Comparison of ENCODE assay signal across 8 mouse cellular contexts in genomic region chr2:92431611-92432179, GRCm38 (mm10). TPM values are rescaled to one million over a fixed set of nuclear protein-coding genes. Genes with fewer than 3 reads are reported as not detected.
A peak's percentile ranks its signal among the peaks of the same experiment; 100 is the strongest.
DNase-seq lines count a peak whose midpoint lies in the region; ATAC-seq and TF ChIP-seq lines count a peak whose summit lies in the region.

No protein-coding gene starts in this region.

- 33% methylated on average over 11 of the region's 11 CpGs for WGBS in heart, embryonic 15.5 days
- WGBS in forebrain, postnatal 0 days = 20% methylated on average over 11 of the region's 11 CpGs
- WGBS in liver, postnatal 0 days (ENCODE audit: insufficient replicate concordance) = 52% methylated on average over 11 of the region's 11 CpGs

- no peak for TF ChIP-seq CTCF in forebrain, postnatal 0 days (IDR thresholded peaks at IDR 0.05; ENCODE audit: low read depth)
- no peak for TF ChIP-seq CTCF in liver, postnatal 0 days (IDR thresholded peaks at IDR 0.05; ENCODE audit: low read depth)

- intact Hi-C loops in heart, postnatal 25 days (cut with DNase I) = no loop called here

- H3K27me3 ChIP-seq in heart, embryonic 15.5 days = no peaks in the 10 kb centered on the region
- no peaks in the 10 kb centered on the region for H3K27me3 ChIP-seq in forebrain, postnatal 0 days (ENCODE audit: insufficient read depth, low read length)
- no peaks in the 10 kb centered on the region for H3K27me3 ChIP-seq in liver, postnatal 0 days (ENCODE audit: insufficient read depth, low read length)

- H3K4me2 ChIP-seq in heart, embryonic 15.5 days = peak overlapping the region; percentile 79
- H3K4me2 ChIP-seq in forebrain, postnatal 0 days (ENCODE audit: low read depth) = peak overlapping the region; percentile 81
- peak overlapping the region; percentile 95 for H3K4me2 ChIP-seq in liver, postnatal 0 days (ENCODE audit: low read depth, low read length)

- no peaks in the 10 kb centered on the region for H3K9me3 ChIP-seq in heart, embryonic 15.5 days (replicated peaks)
- no peaks in the 10 kb centered on the region for H3K9me3 ChIP-seq in forebrain, postnatal 0 days (ENCODE audit: low read length)
- H3K9me3 ChIP-seq in liver, postnatal 0 days (ENCODE audit: low read length) = no peaks in the 10 kb centered on the region

- no peaks in the 10 kb centered on the region for H3K36me3 ChIP-seq in heart, embryonic 15.5 days
- no peaks in the 10 kb centered on the region for H3K36me3 ChIP-seq in forebrain, postnatal 0 days (ENCODE audit: insufficient read depth)
- H3K36me3 ChIP-seq in liver, postnatal 0 days (replicated peaks; ENCODE audit: insufficient read depth, low read length) = peaks cover 3% of the 10 kb centered on the region

- TF ChIP-seq EP300 in liver, postnatal 0 days (IDR thresholded peaks at IDR 0.05; ENCODE audit: low read depth) = no peak

- H3K4me3 ChIP-seq in heart, embryonic 15.5 days = peak overlapping the region; percentile 94
- H3K4me3 ChIP-seq in forebrain, postnatal 0 days (ENCODE audit: low read depth, low read length) = peak overlapping the region; percentile 90
- peak overlapping the region; percentile 80 for H3K4me3 ChIP-seq in liver, postnatal 0 days (ENCODE audit: low read depth, low read length)

- peak overlapping the region; percentile 71 for H3K27ac ChIP-seq in heart, embryonic 15.5 days
- H3K27ac ChIP-seq in forebrain, postnatal 0 days (ENCODE audit: low read depth, low read length) = peak overlapping the region; percentile 86
- peak overlapping the region; percentile 92 for H3K27ac ChIP-seq in liver, postnatal 0 days (ENCODE audit: low read depth)

- no peak for DNase-seq in heart, postnatal 25 days (ENCODE audit: low spot score)
- DNase-seq in NIH3T3 (ENCODE audit: low read depth) = peak; percentile 44
- no peak for DNase-seq in forebrain, postnatal 0 days
- no peak for DNase-seq in liver, postnatal 0 days
- DNase-seq in thymus, postnatal 10 days (ENCODE audit: low spot score in 2 of 2) = no peak
- DNase-seq in thymus, adult 18-20 months = no peak
- no peak for DNase-seq in right cerebral cortex, adult 2 months (ENCODE audit: low spot score in 2 of 2)

- H3K4me1 ChIP-seq in heart, embryonic 15.5 days (replicated peaks) = peaks cover 66% of the 10 kb centered on the region
- H3K4me1 ChIP-seq in forebrain, postnatal 0 days (ENCODE audit: insufficient read depth) = peaks cover 40% of the 10 kb centered on the region
- peaks cover 45% of the 10 kb centered on the region for H3K4me1 ChIP-seq in liver, postnatal 0 days (ENCODE audit: insufficient read depth)

- no peak for ATAC-seq in heart, embryonic 15.5 days (replicated peaks; ENCODE audit: insufficient number of reproducible peaks, insufficient read depth, low FRiP score, low read depth)
- no peak for ATAC-seq in forebrain, postnatal 0 days
- ATAC-seq in liver, postnatal 0 days = no peak

- H3K9ac ChIP-seq in heart, embryonic 15.5 days = peak overlapping the region; percentile 37; the same call in 1 of the 2 replicates
- H3K9ac ChIP-seq in forebrain, postnatal 0 days = peak overlapping the region; percentile 88
- H3K9ac ChIP-seq in liver, postnatal 0 days (replicated peaks) = peak overlapping the region; percentile 86

RNA-seq across cellular contexts. Expression of gene Cry2, which starts 2.1 kb away (rescaled TPM):
- polyA plus RNA-seq in heart, embryonic 15.5 days (2015; fragmentation: Nextera tagmentation; extraction: Ambion mirVana) = 15.8 and 20.9 TPM in 2 replicates
- total RNA-seq in heart, postnatal 25 days (2021) = 10 to 100 TPM; 14.2 to 25.9 TPM
- total RNA-seq in forebrain, postnatal 0 days (2014; rRNA removed) = 26.5 and 36.7 TPM in 2 replicates
- polyA plus RNA-seq in forebrain, postnatal 0 days (2015; fragmentation: Nextera tagmentation; extraction: Ambion mirVana) = 28.5 and 43.2 TPM in 2 replicates
- polyA plus RNA-seq in liver, postnatal 0 days (2015; fragmentation: Nextera tagmentation; extraction: Ambion mirVana) = 9.6 and 11.9 TPM in 2 replicates

RNA-seq across cellular contexts. Expression of gene Slc35c1, which starts 28.6 kb away (rescaled TPM):
- polyA plus RNA-seq in heart, embryonic 15.5 days (2015; fragmentation: Nextera tagmentation; extraction: Ambion mirVana) = 6.9 and 11.6 TPM in 2 replicates
- 1 to 10 TPM; 6.1 to 6.6 TPM for total RNA-seq in heart, postnatal 25 days (2021)
- 4.6 and 9.1 TPM in 2 replicates for total RNA-seq in forebrain, postnatal 0 days (2014; rRNA removed)
- polyA plus RNA-seq in forebrain, postnatal 0 days (2015; fragmentation: Nextera tagmentation; extraction: Ambion mirVana) = 13.1 and 14.4 TPM in 2 replicates
- 9.0 and 9.3 TPM in 2 replicates for polyA plus RNA-seq in liver, postnatal 0 days (2015; fragmentation: Nextera tagmentation; extraction: Ambion mirVana)

RNA-seq across cellular contexts. Expression of gene Mapk8ip1, which starts 30.6 kb away (rescaled TPM):
- 5.7 and 9.7 TPM in 2 replicates for polyA plus RNA-seq in heart, embryonic 15.5 days (2015; fragmentation: Nextera tagmentation; extraction: Ambion mirVana)
- total RNA-seq in heart, postnatal 25 days (2021) = 1 to 10 TPM; 4.7 to 5.7 TPM
- total RNA-seq in forebrain, postnatal 0 days (2014; rRNA removed) = 223 and 225 TPM in 2 replicates
- 129 and 150 TPM in 2 replicates for polyA plus RNA-seq in forebrain, postnatal 0 days (2015; fragmentation: Nextera tagmentation; extraction: Ambion mirVana)
- 2.6 and 2.8 TPM in 2 replicates for polyA plus RNA-seq in liver, postnatal 0 days (2015; fragmentation: Nextera tagmentation; extraction: Ambion mirVana)

RNA-seq across cellular contexts. Expression of gene 1700029I15Rik, which starts 49.4 kb away (rescaled TPM):
- 1.2 and 1.7 TPM in 2 replicates for polyA plus RNA-seq in heart, embryonic 15.5 days (2015; fragmentation: Nextera tagmentation; extraction: Ambion mirVana)
- 1 to 10 TPM; 1.5 to 2.1 TPM for total RNA-seq in heart, postnatal 25 days (2021)
- 2.3 and 2.6 TPM in 2 replicates for total RNA-seq in forebrain, postnatal 0 days (2014; rRNA removed)
- 2.4 and 3.1 TPM in 2 replicates for polyA plus RNA-seq in forebrain, postnatal 0 days (2015; fragmentation: Nextera tagmentation; extraction: Ambion mirVana)
- 1.9 and 2.1 TPM in 2 replicates for polyA plus RNA-seq in liver, postnatal 0 days (2015; fragmentation: Nextera tagmentation; extraction: Ambion mirVana)

RNA-seq across cellular contexts. Expression of gene Large2, which starts 57.0 kb away (rescaled TPM):
- 1.6 and 3.4 TPM in 2 replicates for polyA plus RNA-seq in heart, embryonic 15.5 days (2015; fragmentation: Nextera tagmentation; extraction: Ambion mirVana)
- under 1 TPM in 1 of 2 experiments, not detected in 1; 0.67 TPM for total RNA-seq in heart, postnatal 25 days (2021)
- total RNA-seq in forebrain, postnatal 0 days (2014; rRNA removed) = 0.10 and 1.8 TPM in 2 replicates
- 1.1 and 1.5 TPM in 2 replicates for polyA plus RNA-seq in forebrain, postnatal 0 days (2015; fragmentation: Nextera tagmentation; extraction: Ambion mirVana)
- 2.7 and 3.5 TPM in 2 replicates for polyA plus RNA-seq in liver, postnatal 0 days (2015; fragmentation: Nextera tagmentation; extraction: Ambion mirVana)

Comparison
In these comparisons a context has a peak if more than half of its experiments do, and no peak if none do; other contexts are left out.
1. H3K9ac ChIP-seq: peak in every context shown above with its lines; median percentile 88 in forebrain, postnatal 0 days; 86 in liver, postnatal 0 days; 37 in heart, embryonic 15.5 days.
2. RNA of gene Mapk8ip1, which starts 30.6 kb away (polyA plus RNA-seq): 129 to 150 TPM in forebrain, postnatal 0 days; 5.7 to 9.7 TPM in heart, embryonic 15.5 days and 2.6 to 2.8 TPM in liver, postnatal 0 days; every median in the first group is over 10 times any median in the second.
3. Peak in every context shown above with its lines, with median percentiles within 50 percentile points of each other: H3K27ac ChIP-seq, H3K4me2 ChIP-seq and H3K4me3 ChIP-seq.